Mouse (Mus musculus) urinary bladder, adult 2 months (tissue): ENCODE measurements around the gene Foxn2. TPM values are rescaled to one million over a fixed set of nuclear protein-coding genes. Genes with fewer than 3 reads are reported as not detected.
"Not testable (repeated sequence)": the region's sequence is repeated elsewhere in the genome, so short reads cannot be mapped to it uniquely, and the experiment has no call there.

ENCODE experiments used
- DNase-seq: peaks from one replicate; pipeline ENCODE4 v3.0.0; 2022; ENCODE audit warnings: low spot score
- polyA plus RNA-seq: library from polyadenylated mRNA; depleted of rRNA; stranded (reverse); fragments of >200 nt; gene quantifications from 2 replicates; pipeline ENCODE4 v1.2.3, GENCODE M21; 2012

Gene Foxn2
- polyA plus RNA-seq, 1 experiment: 7.7 TPM

DNA sequence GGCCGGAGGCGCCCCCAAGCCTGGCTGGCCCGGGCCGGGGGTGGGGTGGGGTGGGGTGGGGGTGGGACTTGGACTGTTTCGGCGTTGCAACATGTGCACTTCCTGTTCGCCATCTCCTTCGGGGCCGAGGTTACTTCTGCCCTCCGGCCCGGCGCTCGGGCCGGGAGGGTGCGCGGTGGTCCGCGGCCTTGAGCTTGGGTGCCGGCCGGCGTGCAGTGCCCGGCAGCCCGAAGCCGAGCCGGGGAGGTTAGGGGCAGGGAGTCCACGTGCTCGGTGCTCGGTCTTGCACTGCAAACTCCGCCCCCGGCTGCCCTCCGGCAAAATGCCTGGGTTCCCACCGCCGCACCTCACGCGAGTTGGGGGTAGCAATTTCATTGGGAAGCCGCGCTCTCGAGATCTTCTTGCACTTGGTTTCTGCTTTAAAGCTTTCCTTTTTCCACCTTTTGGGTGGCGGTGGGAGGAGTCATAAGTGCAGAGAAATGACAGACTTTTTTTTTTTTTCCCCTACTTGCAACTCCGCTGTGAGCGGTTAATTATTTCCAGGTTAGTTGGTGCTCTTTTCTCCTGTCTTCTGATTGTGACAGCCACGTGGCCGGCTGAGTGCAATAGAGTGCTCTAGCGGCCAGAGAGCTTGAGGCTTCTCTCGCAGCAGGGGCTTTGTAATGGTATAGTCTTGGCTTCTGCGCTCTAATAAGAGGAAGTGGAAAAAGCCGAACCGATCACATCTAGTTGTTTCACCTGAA is 1.1 kb downstream of the Foxn2 start:
- peak; percentile 59 for DNase-seq

GRCm38 (mm10) chr17:88442661-88443060 is 2.1 kb downstream of the Foxn2 start:
- DNase-seq: no peak

- DNase-seq: no peak
Observed at GRCm38 (mm10) chr17:88443186-88443585, 2.7 kb downstream of the Foxn2 start.

- DNase-seq: no peak
Observed at GRCm38 (mm10) chr17:88458079-88458478, 17.6 kb downstream of the Foxn2 start.

- no peak for DNase-seq
Observed at GRCm38 (mm10) chr17:88459516-88459915, 19.0 kb downstream of the Foxn2 start.

GRCm38 (mm10) chr17:88459916-88460901 is 19.7 kb downstream of the Foxn2 start:
- no peak for DNase-seq

DNA sequence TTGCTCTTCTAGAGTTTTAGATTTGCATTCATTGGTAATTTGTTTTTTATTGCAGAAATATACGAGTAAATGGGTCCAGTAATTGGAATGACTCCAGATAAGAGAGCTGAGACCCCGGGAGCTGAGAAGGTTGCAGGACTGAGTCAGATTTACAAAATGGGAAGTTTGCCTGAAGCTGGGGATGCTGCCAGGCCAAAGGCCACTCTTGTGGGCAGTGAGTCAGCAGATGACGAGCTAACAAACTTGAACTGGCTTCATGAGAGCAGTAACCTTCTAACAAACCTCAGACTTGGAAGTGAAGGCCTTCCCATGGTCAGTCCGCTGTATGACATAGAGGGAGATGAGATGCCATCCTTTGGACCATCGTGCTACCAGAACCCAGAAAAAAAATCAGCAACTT is 22.1 kb downstream of the Foxn2 start:
- peak; percentile 50 for DNase-seq

- no peak for DNase-seq
Observed at GRCm38 (mm10) chr17:88466591-88466990, 26.1 kb downstream of the Foxn2 start.

DNA sequence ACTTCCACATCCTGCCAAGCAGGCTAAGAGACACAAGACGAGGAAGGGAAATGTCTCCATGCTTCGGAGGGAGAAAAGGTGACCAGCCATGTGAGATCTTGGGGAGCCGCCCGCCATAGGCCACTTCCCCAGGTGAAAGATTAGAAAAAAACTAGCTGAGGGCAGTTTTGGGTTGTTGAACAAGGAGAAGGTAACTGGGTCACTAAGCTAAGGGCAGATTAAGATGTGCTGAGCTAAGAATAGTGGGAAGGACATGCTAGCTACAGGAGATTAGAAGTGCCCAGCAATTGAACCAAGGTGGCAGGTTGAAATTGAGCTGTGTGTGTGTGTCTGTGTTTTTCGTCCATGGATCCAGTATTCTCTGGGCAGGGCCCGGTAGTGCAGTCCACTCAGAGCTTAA is 27.2 kb downstream of the Foxn2 start:
- DNase-seq: no peak

GRCm38 (mm10) chr17:88468655-88469398 is 28.3 kb downstream of the Foxn2 start:
- not testable (repeated sequence) for DNase-seq

GRCm38 (mm10) chr17:88473766-88474165 is 33.3 kb downstream of the Foxn2 start:
- no peak for DNase-seq

- DNase-seq: no peak
Observed at GRCm38 (mm10) chr17:88477165-88477564, 36.7 kb downstream of the Foxn2 start.

DNA sequence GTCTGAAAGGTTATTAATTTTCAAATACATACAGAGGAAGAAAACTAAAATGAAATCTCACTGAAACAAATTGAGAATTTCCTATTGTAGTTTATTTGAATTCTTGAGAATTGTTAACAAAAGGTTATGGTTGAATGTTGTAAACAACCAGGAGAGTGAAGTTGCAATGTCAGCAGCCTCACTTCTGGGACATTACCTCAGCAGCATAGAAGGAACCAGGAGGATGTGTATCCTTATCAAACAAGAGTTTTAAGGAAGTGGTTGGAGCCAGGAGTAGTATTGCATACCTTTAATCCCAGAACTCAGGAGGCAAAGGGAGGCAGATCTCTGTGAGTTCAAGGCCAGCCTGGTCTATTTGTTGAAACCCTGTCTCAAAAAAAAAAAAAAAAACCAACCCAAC is 37.2 kb downstream of the Foxn2 start:
- no peak for DNase-seq

DNA sequence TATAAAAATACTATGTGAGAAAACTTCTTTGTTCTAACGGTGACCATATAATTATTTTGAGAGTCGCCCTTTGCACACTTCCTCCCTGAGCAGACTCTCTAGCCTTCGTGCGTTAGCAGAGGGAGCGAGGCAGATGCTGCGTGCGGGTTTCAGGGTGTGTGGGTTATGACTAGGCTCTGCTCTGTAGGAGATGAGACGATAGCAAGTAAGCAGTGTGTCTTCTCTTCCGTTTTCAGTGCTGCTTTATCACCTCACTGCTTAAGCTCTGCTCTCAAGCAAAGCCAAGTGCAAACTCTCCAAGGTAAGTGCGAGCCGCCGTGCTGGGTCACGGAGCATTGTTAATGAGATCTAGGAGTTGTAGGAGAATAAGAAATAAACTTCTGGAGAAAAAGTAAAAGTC is 38.5 kb downstream of the Foxn2 start:
- DNase-seq: no peak

DNA sequence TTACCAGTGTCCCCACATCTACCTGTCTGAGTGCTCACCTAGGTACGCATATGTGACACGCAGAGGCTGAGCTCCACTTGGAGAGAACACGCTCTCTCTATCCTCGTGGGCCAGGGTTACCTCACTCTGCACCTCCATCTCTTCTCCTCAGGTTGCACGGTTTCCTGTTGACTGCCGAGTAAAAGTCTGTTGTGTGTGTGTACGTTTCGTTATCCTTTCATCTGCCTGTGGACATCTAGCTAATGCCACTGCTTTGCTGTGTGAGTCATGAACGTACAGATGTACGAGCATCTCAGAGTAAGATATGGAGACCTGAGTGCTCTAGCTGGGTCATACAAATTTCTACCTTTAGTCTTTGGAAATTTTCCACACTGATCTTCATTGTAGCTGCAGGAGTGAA is 39.9 kb downstream of the Foxn2 start:
- no peak for DNase-seq

DNA sequence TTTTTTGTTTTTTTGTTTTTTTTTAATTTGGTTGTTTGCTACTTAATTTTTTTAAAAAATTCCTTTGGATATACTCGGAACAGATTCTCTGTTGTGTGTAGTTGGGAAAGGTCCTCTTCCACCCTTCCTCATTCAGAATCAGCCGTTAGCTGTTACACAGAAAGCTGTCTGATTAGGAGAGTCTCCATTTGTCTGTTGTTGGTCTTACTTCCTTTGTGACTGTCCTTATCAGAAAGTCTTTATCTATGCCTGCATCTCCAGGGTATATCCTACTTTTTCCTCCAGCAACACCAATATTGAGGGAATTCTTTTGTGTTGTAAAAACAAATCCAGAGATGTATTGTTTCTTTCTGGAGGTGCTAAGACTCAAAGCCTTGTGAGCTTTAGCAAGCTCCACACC is 40.6 kb downstream of the Foxn2 start:
- no peak for DNase-seq

DNA sequence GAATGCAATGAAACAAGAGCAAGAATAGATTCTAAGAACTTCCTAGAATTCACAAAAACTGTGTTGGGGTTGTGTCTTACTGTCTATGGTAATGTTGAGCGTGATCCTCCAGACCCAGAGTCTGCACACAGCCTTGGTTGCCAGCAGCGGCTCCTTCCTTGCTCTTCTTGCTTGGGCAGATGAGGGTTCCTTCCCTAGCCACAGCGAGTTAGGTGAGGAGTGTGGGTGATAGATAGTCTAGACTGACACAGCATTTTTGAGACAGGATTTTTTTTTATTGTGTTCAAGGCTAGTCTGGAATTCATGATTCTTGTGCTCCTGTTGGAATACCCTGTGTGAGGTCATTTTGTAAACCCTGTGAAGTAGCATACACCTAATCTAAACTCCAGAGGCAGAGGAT is 41.1 kb downstream of the Foxn2 start:
- DNase-seq: no peak

DNA sequence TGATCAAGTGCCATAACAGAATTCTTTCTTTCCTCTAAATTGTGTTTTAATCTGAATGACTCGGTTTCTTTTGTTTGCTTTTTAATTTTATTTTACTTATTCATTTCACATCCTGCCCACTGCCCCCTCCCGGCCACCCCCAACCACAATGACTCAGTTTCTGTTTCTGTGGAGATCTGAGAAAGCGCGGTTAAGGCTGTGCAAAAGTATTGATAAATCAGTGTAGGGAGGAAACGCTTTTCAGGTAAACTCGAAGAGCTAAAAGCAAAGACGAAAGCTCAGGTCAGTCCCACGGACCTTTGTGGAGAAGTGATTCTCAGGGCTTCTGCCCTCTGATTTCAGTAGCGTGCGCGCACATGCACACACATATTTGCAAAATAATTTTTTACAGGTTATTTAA is 44.0 kb downstream of the Foxn2 start:
- no peak for DNase-seq

- DNase-seq: no peak
Observed at GRCm38 (mm10) chr17:88484951-88485350, 44.4 kb downstream of the Foxn2 start.

GRCm38 (mm10) chr17:88490546-88490945 is 50.0 kb downstream of the Foxn2 start:
- no peak for DNase-seq

GRCm38 (mm10) chr17:88491366-88492106 is 51.0 kb downstream of the Foxn2 start:
- DNase-seq: no peak

DNA sequence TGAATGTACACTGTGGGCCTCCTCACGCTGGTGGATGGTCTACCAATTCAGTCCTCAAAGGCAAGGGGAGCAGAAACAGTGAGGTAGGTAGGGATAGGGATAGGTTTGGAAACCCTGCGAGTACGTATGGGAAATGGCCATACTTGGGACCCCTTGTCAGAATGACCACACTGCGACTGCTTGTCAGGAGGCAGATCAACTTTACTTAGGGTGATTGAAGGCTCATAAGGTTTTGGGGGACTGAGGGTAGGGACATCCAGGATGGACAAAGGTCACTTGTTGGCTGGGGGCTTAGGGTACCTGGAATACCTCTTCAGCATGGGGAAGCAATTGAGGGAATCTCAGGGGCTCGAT is 51.6 kb downstream of the Foxn2 start:
- DNase-seq: no peak
